Mouse (Mus musculus): Measurements from ENCODE around the gene Lamc3.
A peak's percentile ranks its signal among the peaks of the same experiment; 100 is the strongest.

Lamc3 gene

GRCm38 (mm10) chr2:31974141-31974808 is 87.2 kb downstream of the Lamc3 start, which contains the start of gene Nup214:
TSS of gene Nup214 (plus strand) at chr2:31974436.
- DNase-seq (ENCODE audit: low spot score in 2 of 2) = peak; percentile 98 to 99

- DNase-seq (ENCODE audit: low spot score in 2 of 2) = no peak
These were observed 87.8 kb downstream of the Lamc3 start for GRCm38 (mm10) chr2:31974809-31975371.

GRCm38 (mm10) chr2:31987774-31988173 is 100.7 kb downstream of the Lamc3 start:
- DNase-seq (ENCODE audit: low spot score in 2 of 2) = no peak

DNA sequence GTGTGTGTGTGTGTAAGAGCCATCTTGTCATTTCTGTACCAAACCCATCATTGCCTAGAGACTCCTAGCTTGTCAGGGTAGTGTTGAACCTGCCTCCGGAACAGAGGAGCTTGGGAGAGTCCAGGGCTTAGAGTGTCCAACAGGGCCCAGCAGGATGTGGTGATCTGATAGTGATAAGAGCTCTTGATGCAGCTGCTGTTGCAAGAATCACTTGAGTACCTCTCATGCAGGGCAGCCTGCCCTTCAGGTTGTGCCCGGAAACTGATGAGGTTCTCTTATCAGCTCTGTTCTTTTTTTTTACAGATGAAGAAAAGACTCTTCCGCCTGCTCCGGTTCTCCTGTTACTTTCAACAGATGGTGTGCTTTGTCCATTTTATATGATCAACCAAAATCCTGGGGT is 103.9 kb downstream of the Lamc3 start:
- no peak for DNase-seq (ENCODE audit: low spot score in 2 of 2)

DNA sequence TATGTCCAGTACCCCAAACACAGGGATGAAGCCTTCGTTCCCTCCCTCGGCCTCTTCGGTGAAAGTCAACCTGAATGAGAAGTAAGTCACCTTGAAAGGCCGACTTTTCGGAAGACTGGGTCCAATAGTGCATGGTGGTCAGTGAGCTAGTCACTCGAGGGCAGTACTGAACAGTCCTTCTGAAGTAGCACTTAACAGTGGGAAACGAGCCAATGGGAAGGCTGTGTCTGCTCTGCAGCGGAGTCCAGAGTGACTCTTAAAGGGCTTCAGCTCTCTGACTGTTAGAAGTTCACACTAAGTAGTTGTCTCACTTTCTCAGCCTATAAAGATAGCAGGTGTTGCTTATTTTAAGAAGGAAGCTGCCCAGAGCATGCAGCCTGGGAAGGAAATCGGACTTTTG is 107.8 kb downstream of the Lamc3 start:
- no peak for DNase-seq (ENCODE audit: low spot score in 2 of 2)

DNA sequence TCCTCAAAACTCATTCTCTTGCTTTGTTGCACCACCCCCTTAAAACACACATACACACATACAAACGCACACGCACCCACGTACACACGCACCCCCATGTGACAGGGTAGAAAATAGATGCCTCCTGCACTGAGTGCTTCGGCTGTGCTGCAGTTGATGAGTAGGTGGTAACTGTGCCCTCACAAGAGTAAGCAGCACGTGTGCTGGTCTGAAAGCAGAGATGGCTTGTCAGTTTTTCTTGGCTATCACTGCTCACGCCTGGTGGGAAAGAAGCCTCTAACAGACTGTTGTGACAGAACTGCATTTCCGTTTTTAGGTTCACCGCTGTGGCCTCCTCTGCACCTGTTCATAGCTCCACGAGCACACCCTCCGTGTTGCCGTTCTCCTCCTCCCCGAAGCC is 109.0 kb downstream of the Lamc3 start:
- peak; percentile 12 to 37 for DNase-seq (ENCODE audit: low spot score in 2 of 2)

All from frontal cortex, postnatal 10 days (tissue).